Mouse (Mus musculus) embryonic facial prominence, embryonic 10.5 days (tissue): Measurements from ENCODE around the gene Tmem263. TPM values are rescaled to one million over a fixed set of nuclear protein-coding genes. Genes with fewer than 3 reads are reported as not detected.
A peak's percentile ranks its signal among the peaks of the same experiment; 100 is the strongest.

Source experiments
- DNase-seq: peaks from one replicate; pipeline ENCODE4 v3.0.0-alpha.2; 2017; ENCODE audit warnings: low spot score
- H3K27ac ChIP-seq: fragments of 300-500 bp; sonication (generic); replicated peaks from 2 replicates; pipeline ENCODE4 v1.5.1; 2016; ENCODE audit warnings: mild to moderate bottlenecking
- H3K27me3 ChIP-seq: fragments of 300-500 bp; sonication (generic); replicated peaks from 2 replicates; pipeline ENCODE4 v1.6.1; 2016; ENCODE audit warnings: low read depth, mild to moderate bottlenecking; ENCODE audit not compliant: poor library complexity, severe bottlenecking
- H3K36me3 ChIP-seq: fragments of 300-500 bp; sonication (generic); replicated peaks from 2 replicates; pipeline ENCODE4 v1.6.1; 2016; ENCODE audit warnings: mild to moderate bottlenecking, moderate library complexity
- H3K4me1 ChIP-seq: fragments of 300-500 bp; sonication (generic); 2 replicates; pipeline ENCODE4 v1.6.1; 2016
- H3K4me3 ChIP-seq: fragments of 300-500 bp; sonication (generic); 2 replicates; pipeline ENCODE4 v1.5.1; 2016; ENCODE audit warnings: mild to moderate bottlenecking, moderate library complexity
- H3K9me3 ChIP-seq: fragments of 300-500 bp; sonication (generic); 2 replicates; pipeline ENCODE4 v1.6.1; 2016; ENCODE audit warnings: mild to moderate bottlenecking
- whole genome bisulfite sequencing: fragments of 180-500 bp; shearing (Covaris S2); methylation state at CpG from one replicate; pipeline ENCODE4 v1.1.7; 2016; 5-methylcytosine and 5-hydroxymethylcytosine counted together
- polyA plus RNA-seq: library from polyadenylated mRNA; unstranded; fragments of >200 nt; fragmentation: Nextera tagmentation; extraction: Ambion mirVana; gene quantifications from 2 replicates; pipeline ENCODE4 v1.2.1, GENCODE M21; 2016

The Tmem263 gene
- polyA plus RNA-seq, result 54.0 and 60.2 TPM in 2 replicates

DNA sequence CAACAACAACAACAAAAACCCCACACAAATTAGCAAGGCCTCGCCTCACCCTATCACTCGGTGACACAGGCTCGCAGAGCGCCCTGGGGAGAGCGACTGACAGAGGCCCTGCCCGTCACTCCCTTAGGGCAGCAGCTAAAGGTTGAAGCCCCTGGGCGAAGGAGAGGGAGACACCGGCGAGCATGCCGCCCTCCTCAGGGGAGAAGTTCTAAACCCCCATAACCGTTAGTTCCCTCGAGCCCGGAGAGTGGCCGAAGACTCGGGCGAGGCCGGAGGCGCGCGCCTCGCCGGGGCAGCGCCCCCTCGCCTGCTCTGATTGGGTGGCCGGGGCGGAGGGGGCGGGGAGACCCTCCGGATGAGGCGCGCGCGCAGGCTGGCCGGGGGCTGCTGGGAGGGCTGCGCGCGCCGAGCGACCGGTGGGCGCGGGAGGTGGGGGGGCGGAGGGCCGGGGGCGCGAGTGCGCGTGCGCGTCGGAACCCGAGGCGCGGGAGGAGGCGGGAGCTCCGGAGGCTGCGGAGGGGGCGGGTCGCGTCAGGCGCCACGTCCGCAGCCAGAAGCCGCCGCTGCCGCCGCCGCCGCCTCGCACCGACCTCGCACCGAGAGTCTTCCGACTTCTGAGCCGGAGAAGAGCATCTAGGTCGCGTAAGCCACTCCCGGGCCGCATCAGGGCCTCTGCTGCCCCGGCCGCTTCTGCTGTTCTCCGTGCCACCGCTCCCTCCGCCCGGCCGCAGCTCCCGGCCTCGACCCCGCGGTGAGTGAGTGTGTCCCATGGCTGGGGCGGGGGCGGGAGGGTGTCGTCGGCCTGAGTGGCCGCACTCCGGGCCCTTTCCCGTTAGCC is at the start of gene Tmem263, which contains the start of gene Fhl4:
TSS of gene Tmem263 (plus strand) at position 381 of the 838 bp plus-strand sequence.
TSS of gene Fhl4 (minus strand) at position 249 of the 838 bp plus-strand sequence.
- no peaks in the 10 kb centered on the region for H3K27me3 ChIP-seq
- under 1% methylated on average over 96 of the region's 96 CpGs for WGBS
- no peaks in the 10 kb centered on the region for H3K36me3 ChIP-seq
- H3K9me3 ChIP-seq, result no peaks in the 10 kb centered on the region
- peak; percentile 98 for DNase-seq
- peak within 1 kb of the TSS; percentile 99 for H3K4me3 ChIP-seq
- H3K4me1 ChIP-seq, result peaks cover 25% of the 10 kb centered on the region
- peak within 1 kb of the TSS; percentile 96 for H3K27ac ChIP-seq

DNA sequence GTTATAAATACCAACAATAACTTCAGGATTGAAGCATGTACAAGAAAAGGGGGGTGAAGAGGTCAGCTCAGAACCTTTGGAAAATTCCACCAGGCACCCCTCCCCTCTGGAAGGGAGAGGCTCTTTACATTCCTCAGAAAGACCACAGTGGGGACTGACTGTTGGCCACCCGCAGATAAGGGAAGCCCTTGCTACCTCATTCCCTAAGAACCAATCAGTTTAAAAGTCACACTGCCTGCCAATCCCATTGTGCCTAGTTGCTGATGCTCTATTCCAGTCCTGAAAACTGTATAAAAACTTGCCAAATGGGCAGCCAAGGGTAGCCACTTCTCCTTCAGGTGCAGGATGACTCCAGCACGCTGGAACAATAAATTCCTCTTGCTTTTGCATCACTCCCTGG is 47.6 kb upstream of the Tmem263 start:
- H3K4me1 ChIP-seq, result no peaks in the 10 kb centered on the region
- DNase-seq, result no peak
- H3K9me3 ChIP-seq, result no peaks in the 10 kb centered on the region
- H3K4me3 ChIP-seq, result no peak overlapping the region
- 89% methylated on average over 2 of the region's 2 CpGs for WGBS
- no peak overlapping the region for H3K27ac ChIP-seq
- H3K36me3 ChIP-seq, result no peaks in the 10 kb centered on the region
- H3K27me3 ChIP-seq, result no peaks in the 10 kb centered on the region

DNA sequence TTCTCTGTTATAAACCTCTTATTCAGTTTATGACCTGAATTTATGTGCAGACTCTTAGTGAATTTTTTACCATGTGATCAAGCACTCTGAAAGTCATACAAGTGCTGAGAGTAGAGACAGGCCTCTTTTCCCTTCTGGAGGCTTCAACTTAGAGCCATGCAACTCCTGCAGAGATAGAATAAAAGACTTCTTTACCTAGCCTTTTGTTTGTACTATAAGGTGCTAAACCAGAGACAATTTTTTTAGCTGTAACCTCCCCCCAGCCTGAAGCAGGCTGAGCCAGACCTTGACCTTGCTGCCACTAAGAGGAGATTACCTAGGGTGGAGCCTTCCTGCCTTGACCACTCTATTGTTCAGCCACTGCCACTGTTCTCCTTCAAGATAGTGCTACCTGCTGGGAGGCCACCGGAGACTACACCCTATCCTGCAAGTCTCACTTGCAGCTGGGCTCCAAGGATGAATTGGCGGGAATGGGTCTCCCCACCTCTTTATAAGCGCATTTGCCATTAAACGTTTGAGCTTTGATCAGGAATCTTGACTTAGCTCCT is 30.7 kb upstream of the Tmem263 start:
- Histone ChIP-seq H3K27me3 (no peaks in the 10 kb centered on the region), H3K27ac (no peak overlapping the region), H3K36me3 (no peaks in the 10 kb centered on the region), H3K4me1 (no peaks in the 10 kb centered on the region), H3K9me3 (no peaks in the 10 kb centered on the region), H3K4me3 (no peak overlapping the region)
- WGBS, result 59% methylated on average over 4 of the region's 4 CpGs
- no peak for DNase-seq

DNA sequence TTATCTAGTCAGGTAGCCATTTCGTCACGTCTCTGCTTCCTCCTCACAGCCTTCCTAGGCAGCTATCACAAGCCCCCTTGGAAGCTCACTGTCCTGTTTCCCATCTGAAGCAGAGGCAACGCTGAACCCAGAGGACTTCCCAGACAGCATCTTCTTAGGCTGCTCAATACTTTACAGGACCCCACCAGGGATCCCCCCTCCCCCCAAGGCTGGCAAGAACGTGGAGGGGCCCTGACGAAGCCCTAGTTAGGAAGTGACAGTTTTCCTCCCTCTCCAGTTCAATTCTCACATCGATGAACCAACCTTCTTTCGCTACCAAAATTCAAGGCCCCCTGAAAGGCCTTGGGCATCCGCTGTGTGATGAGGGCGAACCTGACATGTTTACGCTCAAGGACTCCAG is 586 bp upstream of the Tmem263 start:
- WGBS, result 2% methylated on average over 10 of the region's 10 CpGs
- H3K9me3 ChIP-seq, result no peaks in the 10 kb centered on the region

DNA sequence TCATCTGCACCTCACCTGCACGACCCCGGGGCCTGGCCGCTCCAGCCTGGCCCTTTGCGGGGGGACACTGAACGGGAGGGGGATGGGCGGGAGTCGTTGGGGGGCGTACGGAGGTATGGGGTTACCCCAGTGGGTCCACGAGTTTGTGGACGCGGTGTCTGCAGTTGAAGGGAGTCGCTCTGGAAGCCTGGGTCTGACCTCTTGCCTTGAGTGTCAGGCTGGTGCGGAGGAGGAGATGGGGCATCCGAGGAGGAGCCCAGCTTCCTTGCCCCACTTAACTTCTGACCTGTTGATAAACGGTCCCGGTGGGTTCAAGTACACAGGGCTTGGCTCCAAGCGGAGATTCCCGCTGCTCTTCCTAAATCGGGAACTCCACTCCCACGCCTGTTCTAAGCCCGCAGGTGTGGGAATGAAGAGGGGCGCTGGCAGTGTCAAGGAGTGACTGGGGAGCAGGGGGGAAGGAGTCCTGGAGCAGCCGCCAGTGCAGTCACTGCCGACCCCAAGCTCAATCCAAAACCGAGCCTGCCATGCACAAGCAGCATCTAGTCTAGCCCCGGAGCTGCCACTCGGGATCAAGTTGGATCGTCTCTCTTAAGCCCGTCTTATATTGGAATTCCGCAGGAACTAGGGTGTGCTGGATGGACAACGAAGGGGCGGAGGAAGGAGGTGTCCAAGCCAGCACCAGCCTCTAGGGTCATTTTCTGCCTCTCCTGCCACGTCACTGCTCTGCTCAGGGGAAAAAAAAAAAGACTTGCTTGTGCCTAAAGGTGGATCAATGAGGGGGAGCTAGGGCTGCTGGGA is 858 bp downstream of the Tmem263 start:
- peaks cover 25% of the 10 kb centered on the region for H3K4me1 ChIP-seq
- H3K4me3 ChIP-seq, result peak overlapping the region; percentile 99
- peak; percentile 58 for DNase-seq
- no peaks in the 10 kb centered on the region for H3K9me3 ChIP-seq
- H3K27ac ChIP-seq, result peak overlapping the region; percentile 96
- H3K36me3 ChIP-seq, result no peaks in the 10 kb centered on the region
- no peaks in the 10 kb centered on the region for H3K27me3 ChIP-seq
- under 1% methylated on average over 34 of the region's 34 CpGs for WGBS

More for the DNA sequence above, 586 bp upstream of the Tmem263 start:
- H3K27me3 ChIP-seq, result no peaks in the 10 kb centered on the region
- H3K27ac ChIP-seq, result peak overlapping the region; percentile 96
- DNase-seq, result no peak
- H3K4me1 ChIP-seq, result peaks cover 25% of the 10 kb centered on the region
- H3K36me3 ChIP-seq, result no peaks in the 10 kb centered on the region
- H3K4me3 ChIP-seq, result peak overlapping the region; percentile 99

DNA sequence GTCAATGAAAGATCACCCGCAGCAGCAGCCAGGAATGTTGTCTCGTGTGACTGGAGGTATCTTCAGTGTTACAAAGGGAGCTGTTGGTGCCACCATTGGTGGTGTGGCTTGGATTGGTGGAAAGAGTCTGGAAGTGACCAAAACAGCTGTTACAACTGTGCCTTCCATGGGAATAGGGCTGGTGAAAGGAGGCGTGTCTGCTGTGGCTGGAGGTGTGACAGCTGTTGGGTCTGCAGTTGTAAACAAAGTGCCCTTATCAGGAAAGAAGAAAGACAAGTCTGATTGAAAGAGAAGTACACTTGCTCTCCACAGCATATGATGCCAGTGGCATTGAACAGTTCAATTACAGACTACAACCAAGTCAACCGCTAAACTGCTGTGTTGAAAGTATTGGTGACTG is 12.0 kb downstream of the Tmem263 start:
- Histone ChIP-seq H3K27ac (no peak overlapping the region), H3K4me3 (no peak overlapping the region), H3K27me3 (no peaks in the 10 kb centered on the region), H3K4me1 (no peaks in the 10 kb centered on the region), H3K9me3 (no peaks in the 10 kb centered on the region), H3K36me3 (peaks cover 67% of the 10 kb centered on the region)
- WGBS, result 87% methylated on average over 4 of the region's 4 CpGs
- DNase-seq, result no peak

DNA sequence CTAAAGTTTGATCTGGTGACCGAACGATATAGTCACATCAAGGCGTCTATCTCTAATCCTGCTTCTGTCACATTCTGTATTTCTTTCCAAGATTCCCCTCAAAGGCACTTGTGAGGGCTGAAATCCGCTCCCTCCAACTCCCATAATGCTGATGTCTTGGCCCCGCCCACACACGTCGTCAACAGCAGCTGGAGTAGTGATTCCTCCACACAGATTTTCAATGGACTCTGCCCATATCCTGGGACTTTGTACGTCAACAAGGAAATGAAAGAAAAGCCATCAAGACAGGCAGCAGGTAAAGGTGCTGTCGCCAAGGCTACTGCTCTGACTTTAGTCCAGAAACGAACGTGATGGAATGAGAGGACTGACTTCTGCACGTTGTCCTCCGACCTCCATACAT is 22.8 kb downstream of the Tmem263 start:
- H3K4me1 ChIP-seq, result peaks cover 15% of the 10 kb centered on the region
- 85% methylated on average over 13 of the region's 13 CpGs for WGBS
- H3K27me3 ChIP-seq, result no peaks in the 10 kb centered on the region
- no peak overlapping the region for H3K27ac ChIP-seq
- peaks cover 62% of the 10 kb centered on the region for H3K36me3 ChIP-seq
- H3K9me3 ChIP-seq, result no peaks in the 10 kb centered on the region
- H3K4me3 ChIP-seq, result no peak overlapping the region
- DNase-seq, result no peak

DNA sequence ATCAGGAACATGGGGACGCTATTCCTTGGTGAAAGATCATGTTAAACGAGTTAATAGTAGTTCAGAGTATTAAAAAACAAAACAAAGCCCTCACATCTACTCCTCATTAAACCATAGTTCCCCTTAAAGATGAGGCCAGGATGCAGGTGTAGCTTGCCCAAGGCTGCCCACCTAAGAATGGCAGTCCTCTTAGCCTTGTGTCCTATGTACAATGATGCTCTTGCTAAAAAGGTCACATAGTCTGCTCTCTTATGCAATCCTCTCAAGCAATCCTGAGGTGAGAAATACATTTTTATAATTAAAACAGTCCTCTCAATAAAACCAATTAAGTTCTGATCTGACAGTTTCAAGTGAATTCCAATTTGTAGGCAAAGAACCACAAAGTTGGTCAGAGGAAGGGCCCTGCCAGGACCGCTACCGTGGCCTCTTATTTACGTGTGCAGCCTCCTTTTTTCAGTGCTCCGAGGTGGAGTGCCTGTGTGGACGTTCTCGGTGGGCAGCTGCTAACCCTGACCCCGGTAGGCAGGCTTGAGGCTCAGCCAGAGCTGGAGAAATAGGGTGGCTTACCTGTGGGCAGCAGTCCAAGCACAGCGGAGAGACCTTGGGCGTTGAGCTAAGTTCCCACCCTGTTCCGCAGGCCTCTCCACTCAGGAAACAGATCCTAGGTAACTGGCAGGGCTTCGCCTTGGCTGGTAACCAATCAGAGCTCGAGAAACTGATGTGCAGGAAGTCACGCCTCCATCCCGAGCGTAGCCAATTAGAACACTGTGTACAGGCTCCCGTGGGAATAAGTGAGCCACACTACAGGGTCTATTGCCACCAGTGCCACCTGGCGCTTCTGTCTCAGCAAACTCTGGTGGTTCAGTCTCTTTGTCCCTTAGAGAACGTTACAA is 25.2 kb downstream of the Tmem263 start, which contains the start of gene Mterf2:
TSS of gene Mterf2 (minus strand) at position 633 of the 893 bp plus-strand sequence.
- Histone ChIP-seq H3K27me3 (no peaks in the 10 kb centered on the region), H3K27ac (peak within 1 kb of the TSS; percentile 84), H3K4me3 (peak within 1 kb of the TSS; percentile 68), H3K9me3 (no peaks in the 10 kb centered on the region), H3K36me3 (peaks cover 43% of the 10 kb centered on the region), H3K4me1 (peaks cover 15% of the 10 kb centered on the region)
- 8% methylated on average over 20 of the region's 20 CpGs for WGBS
- peak; percentile 92 for DNase-seq

DNA sequence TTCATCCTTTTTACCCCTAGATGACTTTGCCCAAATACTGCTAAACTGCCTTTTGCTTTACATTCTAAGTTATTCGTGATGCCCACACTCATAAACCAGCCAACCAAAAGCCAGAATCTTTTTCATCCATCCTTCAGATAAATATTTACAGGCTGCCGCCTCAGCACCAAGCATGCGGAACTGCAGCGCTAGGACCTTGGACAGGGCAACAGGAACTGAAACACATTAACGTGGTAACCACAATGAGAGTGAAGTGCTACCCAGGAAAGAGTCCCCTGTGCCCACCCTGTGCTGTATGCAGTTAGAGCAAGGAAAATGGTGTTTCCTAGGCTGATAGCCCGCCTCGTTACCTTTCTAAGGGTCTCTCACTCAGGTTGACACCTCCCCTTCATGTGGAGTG is 26.0 kb downstream of the Tmem263 start:
- peak; percentile 29 for DNase-seq
- H3K36me3 ChIP-seq, result peaks cover 41% of the 10 kb centered on the region
- no peaks in the 10 kb centered on the region for H3K27me3 ChIP-seq
- H3K4me1 ChIP-seq, result peaks cover 15% of the 10 kb centered on the region
- no peaks in the 10 kb centered on the region for H3K9me3 ChIP-seq
- WGBS, result 22% methylated on average over 7 of the region's 7 CpGs
- H3K4me3 ChIP-seq, result peak overlapping the region; percentile 68
- H3K27ac ChIP-seq, result peak overlapping the region; percentile 84

DNA sequence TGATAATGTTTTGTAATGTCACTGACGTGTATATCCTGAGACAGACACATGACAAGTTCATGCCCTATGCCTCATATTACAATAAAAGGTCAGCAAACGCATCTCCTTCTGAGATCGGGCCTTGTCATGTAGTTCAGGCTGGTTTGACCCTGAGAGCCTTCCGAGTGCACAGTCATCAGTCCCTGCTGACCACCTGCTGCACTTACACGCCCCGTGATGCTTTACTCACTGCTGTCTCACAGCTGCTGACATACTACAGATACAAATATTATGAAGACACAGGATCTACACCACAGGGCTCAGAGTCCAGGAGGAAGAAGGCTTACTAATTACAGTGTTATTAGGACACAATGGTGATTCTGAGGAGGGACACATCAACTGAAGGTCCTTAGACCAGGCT is 34.1 kb downstream of the Tmem263 start:
- peaks cover 33% of the 10 kb centered on the region for H3K36me3 ChIP-seq
- 86% methylated on average over 6 of the region's 6 CpGs for WGBS
- H3K4me1 ChIP-seq, result no peaks in the 10 kb centered on the region
- H3K9me3 ChIP-seq, result no peaks in the 10 kb centered on the region
- H3K27ac ChIP-seq, result no peak overlapping the region
- no peak overlapping the region for H3K4me3 ChIP-seq
- no peaks in the 10 kb centered on the region for H3K27me3 ChIP-seq
- no peak for DNase-seq

DNA sequence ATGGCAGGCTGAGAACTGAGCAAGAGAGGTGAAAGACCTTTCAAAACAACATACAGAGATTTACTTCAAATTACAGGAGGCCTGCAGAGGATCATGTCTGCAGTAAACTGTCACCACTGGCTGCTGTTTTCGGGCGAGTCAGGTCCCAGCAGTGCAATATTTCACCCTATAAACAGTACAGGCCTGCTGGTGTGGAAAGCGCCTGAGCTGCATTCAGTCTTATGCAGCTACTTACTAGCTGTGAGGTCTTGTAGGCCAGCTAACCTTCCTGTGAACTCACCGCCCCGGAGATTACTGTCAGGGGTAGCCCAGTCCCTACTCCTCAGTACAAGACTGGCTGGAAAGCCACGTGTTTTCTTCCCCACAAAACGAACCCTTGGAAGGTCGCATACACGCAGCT is 39.0 kb downstream of the Tmem263 start:
- WGBS, result 84% methylated on average over 9 of the region's 9 CpGs
- Histone ChIP-seq H3K36me3 (peaks cover 57% of the 10 kb centered on the region), H3K4me1 (no peaks in the 10 kb centered on the region), H3K27ac (no peak overlapping the region), H3K9me3 (no peaks in the 10 kb centered on the region), H3K4me3 (no peak overlapping the region), H3K27me3 (no peaks in the 10 kb centered on the region)
- no peak for DNase-seq

DNA sequence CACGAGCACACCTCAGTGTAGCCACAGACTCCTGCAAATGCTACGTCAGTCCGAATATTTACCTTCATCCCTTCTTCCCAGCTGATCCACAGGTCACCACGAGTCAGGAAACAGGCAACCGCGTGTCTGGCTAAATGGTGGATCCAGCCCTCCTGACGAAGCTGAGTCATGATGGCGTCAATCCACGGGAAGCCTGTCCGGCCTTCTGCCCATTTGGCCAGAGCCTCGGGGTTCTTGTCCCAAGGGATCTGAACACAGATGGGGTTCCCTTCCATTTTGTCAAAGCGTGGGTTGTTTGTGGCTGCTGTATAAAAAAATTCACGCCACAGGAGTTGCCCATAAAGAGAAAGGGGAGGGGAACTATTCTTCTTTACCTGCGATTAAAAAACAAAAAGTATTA is 43.9 kb downstream of the Tmem263 start:
- H3K4me3 ChIP-seq, result no peak overlapping the region
- no peaks in the 10 kb centered on the region for H3K27me3 ChIP-seq
- 90% methylated on average over 14 of the region's 14 CpGs for WGBS
- H3K36me3 ChIP-seq, result peaks cover 69% of the 10 kb centered on the region
- no peaks in the 10 kb centered on the region for H3K9me3 ChIP-seq
- H3K4me1 ChIP-seq, result no peaks in the 10 kb centered on the region
- DNase-seq, result no peak
- H3K27ac ChIP-seq, result no peak overlapping the region
